Mouse (Mus musculus) stomach, postnatal 0 days (tissue): ENCODE results near the gene Trmt1.

Experiments
- CTCF ChIP-seq: IDR thresholded peaks from 2 replicates; pipeline ENCODE4 v1.5.1; 2016; ENCODE audit warnings: antibody characterized with exemption, low read depth, mild to moderate bottlenecking, moderate library complexity
- EP300 ChIP-seq: optimal IDR thresholded peaks from 2 replicates; pipeline ENCODE3; 2016; ENCODE audit warnings: antibody characterized with exemption

- TF ChIP-seq EP300 (no peak), CTCF (no peak)
Measured at GRCm38 (mm10) chr8:84695140-84695539, 9.0 kb downstream of the Trmt1 start.
